Mouse (Mus musculus): ENCODE results near the gene Scd3. TPM values are rescaled to one million over a fixed set of nuclear protein-coding genes. Genes with fewer than 3 reads are reported as not detected.
A peak's percentile ranks its signal among the peaks of the same experiment; 100 is the strongest.
"Not testable (repeated sequence)": the region's sequence is repeated elsewhere in the genome, so short reads cannot be mapped to it uniquely, and the experiment has no call there.

Scd3 gene
- total RNA-seq, 4 experiments from 2014 or later, result 0.06 to 0.31 (median 0.12) TPM; not detected in 1

DNA sequence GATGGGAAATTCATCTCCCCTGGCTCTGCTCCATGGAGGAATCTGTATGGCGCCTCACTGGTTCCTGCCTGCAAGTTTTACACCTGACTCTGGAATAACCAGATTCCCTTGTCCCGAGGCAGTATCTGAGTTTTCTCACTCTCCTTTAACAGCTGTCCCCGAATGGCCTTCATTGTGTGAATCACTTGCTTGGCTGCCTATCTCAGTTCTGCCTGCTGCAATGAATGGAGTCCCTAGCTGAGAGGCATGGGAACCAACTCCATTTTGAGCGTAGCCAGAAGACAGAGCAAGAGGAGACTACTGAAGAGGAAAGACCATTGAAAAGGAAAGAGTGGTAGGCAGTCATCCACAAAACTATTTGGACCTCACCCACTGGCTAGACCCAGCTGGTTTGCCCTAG is 70.6 kb downstream of the Scd3 start:
- DNase-seq, result no peak

GRCm38 (mm10) chr19:44274452-44274851 is 71.4 kb downstream of the Scd3 start:
- DNase-seq, result no peak

DNA sequence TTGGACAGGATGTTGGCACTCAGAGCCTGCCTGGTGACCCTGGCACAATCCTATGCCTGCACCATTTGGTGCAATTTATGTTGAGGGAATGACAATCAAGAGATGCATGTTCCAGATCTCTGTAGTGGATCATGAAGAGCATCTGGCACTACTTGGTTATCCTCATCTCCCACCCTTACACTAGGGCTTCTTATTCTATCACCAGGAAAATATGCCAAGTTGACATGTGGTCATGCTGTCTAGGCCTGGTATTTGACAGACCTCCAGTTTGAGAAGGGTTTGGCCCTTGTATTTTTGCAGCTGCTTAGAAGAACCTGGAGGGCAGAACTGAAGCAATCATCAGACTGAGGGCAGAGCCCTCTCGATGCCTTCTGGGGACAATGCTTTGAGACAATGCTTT is 72.3 kb downstream of the Scd3 start:
- no peak for DNase-seq

GRCm38 (mm10) chr19:44276861-44277260 is 73.8 kb downstream of the Scd3 start:
- DNase-seq, result no peak

DNA sequence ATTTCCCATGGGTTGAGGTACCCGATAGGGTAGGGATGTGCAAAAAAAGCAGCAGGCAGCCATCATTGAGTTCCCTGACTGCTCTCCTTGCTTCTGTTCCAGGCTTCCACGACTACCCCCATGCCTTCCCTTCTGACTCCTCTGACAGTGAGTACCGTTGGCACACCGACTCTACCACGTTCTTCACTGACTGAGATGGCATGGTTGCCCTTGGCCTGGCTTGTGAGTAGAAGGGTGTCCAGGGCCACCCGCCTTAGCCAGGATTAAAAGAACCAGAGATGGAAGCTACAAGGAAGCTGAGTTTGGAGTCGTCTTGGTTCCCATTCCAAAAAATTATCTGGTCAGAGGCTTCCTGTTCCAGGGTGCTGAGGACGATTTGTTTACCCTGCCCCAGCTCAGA is 74.9 kb downstream of the Scd3 start:
- DNase-seq, result no peak

- DNase-seq, result peak; percentile 84
Measured at GRCm38 (mm10) chr19:44280755-44281154, 77.7 kb downstream of the Scd3 start.

- not testable (repeated sequence) for DNase-seq
Measured at GRCm38 (mm10) chr19:44281825-44282447, 78.9 kb downstream of the Scd3 start.

- DNase-seq, result no peak
Measured at GRCm38 (mm10) chr19:44282534-44283156, 79.6 kb downstream of the Scd3 start.

DNA sequence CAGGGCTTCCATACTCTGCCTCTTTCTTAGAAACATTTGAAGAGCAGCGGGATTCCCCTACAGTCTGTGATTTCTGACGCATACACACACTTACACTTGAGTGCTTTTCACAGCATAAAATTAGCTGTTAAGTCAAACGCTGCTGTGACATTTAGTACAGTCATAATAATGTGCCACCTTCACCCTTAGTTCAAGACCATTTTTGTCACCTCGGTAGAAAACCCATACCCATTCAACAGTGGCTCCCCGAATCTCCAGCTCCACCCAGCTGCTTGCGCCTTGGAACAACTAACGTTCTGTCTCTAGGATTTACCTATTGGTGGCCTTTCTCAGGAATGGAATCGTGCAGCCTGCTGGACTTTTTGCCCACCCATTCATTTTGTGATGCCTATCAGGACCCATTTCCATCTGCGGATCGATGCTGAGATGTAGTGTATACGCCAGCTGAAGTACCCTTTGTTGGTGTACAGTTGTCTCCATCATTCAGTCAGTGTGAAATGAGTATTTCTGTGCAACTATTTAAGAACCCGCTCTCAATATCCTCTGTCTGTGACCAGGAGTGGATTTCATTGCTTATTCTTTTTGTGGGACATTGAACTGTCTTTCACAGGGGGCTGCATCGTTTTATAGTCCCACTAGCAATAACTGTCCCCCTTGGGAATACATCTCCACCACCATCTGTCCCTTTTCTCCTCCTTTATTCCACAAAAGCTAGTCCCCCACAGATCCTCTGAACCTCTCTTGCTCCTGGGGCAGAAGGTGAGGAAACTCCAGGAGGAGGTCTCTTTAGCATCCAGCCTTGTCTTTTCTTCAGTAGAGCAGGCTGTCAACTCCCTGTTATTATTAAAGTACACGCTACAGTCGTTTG is 80.3 kb downstream of the Scd3 start:
- DNase-seq, result no peak

- DNase-seq, result peak; percentile 91
Measured at GRCm38 (mm10) chr19:44284025-44284695, 81.1 kb downstream of the Scd3 start.

GRCm38 (mm10) chr19:44284723-44285122 is 81.7 kb downstream of the Scd3 start:
- no peak for DNase-seq

GRCm38 (mm10) chr19:44285554-44285953 is 82.5 kb downstream of the Scd3 start:
- DNase-seq, result no peak

DNA sequence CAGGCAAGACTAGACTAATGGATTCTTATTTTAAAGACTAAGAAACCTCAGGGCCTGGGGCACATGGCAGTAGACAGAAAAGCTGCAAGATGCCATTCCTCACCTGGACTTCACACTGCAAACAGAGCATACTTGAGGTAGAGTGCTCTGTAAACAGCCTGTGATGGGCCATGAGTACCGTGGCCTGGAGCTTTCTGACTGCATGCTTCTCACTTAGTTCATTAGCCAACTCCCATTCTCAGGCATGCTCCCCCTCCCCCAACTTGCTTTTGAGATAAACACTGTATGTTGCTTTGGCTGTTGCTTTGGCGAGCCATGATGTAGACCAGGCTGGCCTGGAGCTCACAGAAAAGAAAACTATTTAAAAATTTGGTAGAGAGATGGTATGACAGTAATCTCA is 83.0 kb downstream of the Scd3 start:
- no peak for DNase-seq

DNA sequence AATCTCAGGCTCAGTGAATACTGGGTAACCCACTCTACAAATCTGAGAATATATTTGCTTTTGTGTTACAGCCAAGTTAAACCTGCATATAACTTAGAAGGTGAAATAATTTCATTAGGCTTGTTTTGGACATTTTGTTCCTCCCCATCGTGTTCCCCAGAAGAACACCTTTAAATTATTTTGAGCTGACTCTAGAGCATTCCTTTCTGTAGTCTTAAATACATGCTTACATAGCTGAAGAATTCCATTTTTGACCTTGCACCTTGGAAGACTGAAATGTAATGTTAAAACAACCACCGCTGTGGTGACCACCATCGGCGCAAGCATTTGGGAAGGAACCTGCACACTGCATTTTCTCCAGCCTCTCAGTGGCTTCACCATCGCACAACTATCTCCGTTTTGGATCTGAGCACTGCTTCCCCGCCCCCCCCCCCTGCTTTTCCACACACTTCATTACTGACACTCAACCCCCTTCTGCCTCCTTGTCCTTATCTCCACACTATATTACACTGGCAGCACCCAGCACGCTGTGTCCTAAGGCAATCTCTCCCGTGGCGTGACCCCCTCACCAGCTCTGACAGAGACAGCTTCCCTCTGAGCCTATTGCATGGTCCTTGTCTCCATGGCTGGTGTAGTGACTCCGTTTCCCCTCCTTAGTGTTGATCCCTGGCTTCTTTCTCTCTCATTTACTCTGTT is 84.5 kb downstream of the Scd3 start:
- no peak for DNase-seq

DNA sequence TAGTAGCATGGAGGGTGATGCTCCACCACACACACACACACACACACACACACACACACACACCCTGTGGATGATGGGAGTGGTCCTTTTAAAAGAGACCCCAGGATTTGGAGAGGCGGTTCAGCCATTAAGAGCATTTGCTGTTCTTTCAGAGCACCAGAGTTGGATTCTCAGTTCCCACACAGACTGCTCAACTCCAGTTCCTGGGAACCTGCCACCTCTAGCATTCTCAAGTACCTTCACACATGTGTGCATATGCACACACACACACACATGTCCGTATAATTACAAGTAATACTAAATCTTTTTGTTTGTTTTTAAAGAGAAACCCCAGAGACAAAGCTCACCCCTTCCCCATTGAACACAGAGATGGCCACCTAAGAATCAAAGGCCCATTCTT is 89.0 kb downstream of the Scd3 start:
- DNase-seq, result no peak

GRCm38 (mm10) chr19:44292483-44292882 is 89.4 kb downstream of the Scd3 start:
- DNase-seq, result no peak

- no peak for DNase-seq
Measured at GRCm38 (mm10) chr19:44292941-44293768, 90.1 kb downstream of the Scd3 start, which contains the start of gene Scd2. TSS of gene Scd2 (plus strand) at chr19:44293674.
